Mouse (Mus musculus) adrenal gland (tissue): ENCODE measurements at regions not wholly inside any gene's neighbourhood (a gene's known extent, or its start where the extent isn't known, plus 50 kb on each side); places are given as distances from the start of the nearest gene placed in this dataset.
"Not testable (repeated sequence)": the region's sequence is repeated elsewhere in the genome, so short reads cannot be mapped to it uniquely, and the experiment has no call there.

Source experiments
- intact Hi-C: fragments of 180-260 bp; cut with DNase I; formaldehyde crosslinking; loops from one replicate; pipeline ENCODE4 v1.15.1; 2025

GRCm38 (mm10) chr13:31050160-31050788 is 76.3 kb downstream of the Gm5447 start:
- intact Hi-C loops, result no loop called here

GRCm38 (mm10) chr13:31051586-31051985 is 77.6 kb downstream of the Gm5447 start:
- intact Hi-C loops, result not testable (repeated sequence)

- intact Hi-C loops, result no loop called here
Measured at GRCm38 (mm10) chr13:31054356-31054755, 80.4 kb downstream of the Gm5447 start.

GRCm38 (mm10) chr13:31055376-31056083 is 81.5 kb downstream of the Gm5447 start:
- intact Hi-C loops, result no loop called here

- intact Hi-C loops, result no loop called here
Measured at GRCm38 (mm10) chr13:31056154-31056871, 82.3 kb downstream of the Gm5447 start.

- intact Hi-C loops, result no loop called here
Measured at GRCm38 (mm10) chr13:31060916-31061431, 87.0 kb downstream of the Gm5447 start.

GRCm38 (mm10) chr13:31068343-31068742 is 94.3 kb downstream of the Gm5447 start:
- intact Hi-C loops, result no loop called here

- intact Hi-C loops, result loop anchor here (10.0 kb wide), 1 partner anchor 182 kb away; no protein-coding TSS in a partner anchor
Measured at GRCm38 (mm10) chr13:31076541-31076940, 102.5 kb downstream of the Gm5447 start.

- intact Hi-C loops, result loop anchor here (10.0 kb wide), 1 partner anchor 184 kb away; no protein-coding TSS in a partner anchor
Measured at GRCm38 (mm10) chr13:31078751-31079150, 104.7 kb downstream of the Gm5447 start.

GRCm38 (mm10) chr13:31080215-31080614 is 106.2 kb downstream of the Gm5447 start:
- intact Hi-C loops, result loop anchor here (5.0 kb wide), 1 partner anchor 537 kb away; no protein-coding TSS in a partner anchor

GRCm38 (mm10) chr13:31082448-31083140 is 108.6 kb downstream of the Gm5447 start:
- intact Hi-C loops, result loop anchor here (2.0 to 5.0 kb wide), 2 partner anchors 535 to 576 kb away; no protein-coding TSS in a partner anchor

GRCm38 (mm10) chr13:31101051-31101450 is 127.0 kb downstream of the Gm5447 start:
- intact Hi-C loops, result no loop called here

GRCm38 (mm10) chr13:31107434-31107833 is 133.4 kb downstream of the Gm5447 start:
- intact Hi-C loops, result no loop called here

GRCm38 (mm10) chr13:31109231-31109630 is 135.2 kb downstream of the Gm5447 start:
- intact Hi-C loops, result no loop called here

GRCm38 (mm10) chr13:31122689-31123088 is 148.7 kb downstream of the Gm5447 start:
- intact Hi-C loops, result no loop called here

GRCm38 (mm10) chr13:31124547-31125216 is 150.7 kb downstream of the Gm5447 start:
- intact Hi-C loops, result no loop called here

- intact Hi-C loops, result no loop called here
Measured at GRCm38 (mm10) chr13:31132501-31132900, 158.5 kb downstream of the Gm5447 start.

- intact Hi-C loops, result no loop called here
Measured at GRCm38 (mm10) chr13:31139686-31140085, 165.7 kb downstream of the Gm5447 start.

- intact Hi-C loops, result no loop called here
Measured at GRCm38 (mm10) chr13:31147323-31147722, 173.3 kb downstream of the Gm5447 start.

- intact Hi-C loops, result no loop called here
Measured at GRCm38 (mm10) chr13:31154066-31154465, 180.1 kb downstream of the Gm5447 start.
